Mouse (Mus musculus) liver, embryonic 14.5 days (tissue): ENCODE results near the gene Rnf144b. TPM values are rescaled to one million over a fixed set of nuclear protein-coding genes. Genes with fewer than 3 reads are reported as not detected.

Experiments
- ATAC-seq: fragments of 200-750 bp; cut with Nextera tagmentation; 2 replicates; pipeline ENCODE4 v1.8.0; 2017; ENCODE audit warnings: moderate number of reproducible peaks, mild to moderate bottlenecking, moderate library complexity; ENCODE audit not compliant: insufficient read depth
- DNase-seq, 3 experiments: peaks; one replicate each; pipeline ENCODE4 v3.0.0-alpha.2; 2012 to 2013; ENCODE audit warnings: low read depth in 3 of 3, low spot score in 3 of 3
- H3K27ac ChIP-seq: fragments of 300-500 bp; sonication (generic); 2 replicates; pipeline ENCODE4 v1.5.1; 2014; ENCODE audit warnings: moderate library complexity, mild to moderate bottlenecking, control low read depth, inconsistent platforms
- H3K27me3 ChIP-seq: fragments of 300-500 bp; sonication (generic); 2 replicates; pipeline ENCODE4 v1.6.1; 2014; ENCODE audit warnings: mild to moderate bottlenecking, low read length, moderate library complexity; ENCODE audit not compliant: control insufficient read depth, insufficient read depth
- H3K36me3 ChIP-seq: fragments of 300-500 bp; sonication (generic); replicated peaks from 2 replicates; pipeline ENCODE4 v1.6.1; 2014; ENCODE audit warnings: low read depth; ENCODE audit not compliant: control insufficient read depth, insufficient read depth
- H3K4me1 ChIP-seq, 2 experiments: fragments of 200-500 bp in 1 of 2; fragments of 300-500 bp in 1 of 2; sonication (generic) in 1 of 2; replicated peaks; 2 replicates each; pipeline ENCODE4 v1.6.1; 2012 to 2014; ENCODE audit warnings: antibody characterized with exemption in 1 of 2, inconsistent platforms in 1 of 2, low read length in 1 of 2; ENCODE audit not compliant: control insufficient read depth in 2 of 2, insufficient read depth in 2 of 2
- H3K4me2 ChIP-seq: fragments of 300-500 bp; sonication (generic); 2 replicates; pipeline ENCODE4 v1.6.1; 2014; ENCODE audit warnings: low read depth, mild to moderate bottlenecking, control low read depth, moderate library complexity
- H3K4me3 ChIP-seq, 2 experiments: fragments of 200-500 bp in 1 of 2; fragments of 300-500 bp in 1 of 2; sonication (generic) in 1 of 2; 2 replicates each; pipeline ENCODE4 v1.5.1; 2012 to 2014; ENCODE audit warnings: low read depth in 2 of 2, low read length in 2 of 2, mild to moderate bottlenecking in 2 of 2, control low read depth in 1 of 2, inconsistent platforms in 1 of 2, moderate library complexity in 1 of 2; ENCODE audit not compliant: insufficient read depth in 1 of 2
- H3K9ac ChIP-seq: fragments of 300-500 bp; sonication (generic); replicated peaks from 2 replicates; pipeline ENCODE4 v1.6.1; 2014; ENCODE audit warnings: mild to moderate bottlenecking, control low read depth, moderate library complexity
- H3K9me3 ChIP-seq: fragments of 300-500 bp; sonication (generic); 2 replicates; pipeline ENCODE4 v1.6.1; 2016; ENCODE audit warnings: low read length, mixed read lengths; ENCODE audit not compliant: control insufficient read depth
- CTCF ChIP-seq: IDR thresholded peaks from 2 replicates; pipeline ENCODE4 v1.5.1; 2016; ENCODE audit warnings: antibody characterized with exemption, low read depth, control low read depth
- EP300 ChIP-seq: IDR thresholded peaks from 2 replicates; pipeline ENCODE4 v1.6.1; 2016; ENCODE audit warnings: antibody characterized with exemption, low read depth
- WGBS: fragments of 180-500 bp; shearing (Covaris S2); extraction: QIAGEN DNeasy Blood & Tissue Kit; methylation state at CpG from one replicate; pipeline ENCODE4 v1.1.7; 2014; ENCODE audit not compliant: insufficient replicate concordance; 5-methylcytosine and 5-hydroxymethylcytosine counted together
- polyA plus RNA-seq, 2 experiments: library from polyadenylated mRNA; depleted of rRNA in 1 of 2; stranded (reverse) in 1 of 2; unstranded in 1 of 2; fragments of >200 nt; fragmentation: Nextera tagmentation in 1 of 2; extraction: Ambion mirVana in 1 of 2; gene quantifications; 2 replicates each; pipeline versions ENCODE4 v1.2.1 to v1.2.3; 2012 to 2014

Rnf144b gene
- polyA plus RNA-seq (2012; rRNA removed) (1.4 and 1.6 TPM in 2 replicates), polyA plus RNA-seq (2014; fragmentation: Nextera tagmentation; extraction: Ambion mirVana) (1.9 and 2.2 TPM in 2 replicates)

GRCm38 (mm10) chr13:47122537-47123430 is at the start of gene Rnf144b:
TSS of gene Rnf144b (plus strand) at chr13:47122656.
- H3K27me3 ChIP-seq = peaks cover 42% of the 10 kb centered on the region
- DNase-seq = no peak

DNA sequence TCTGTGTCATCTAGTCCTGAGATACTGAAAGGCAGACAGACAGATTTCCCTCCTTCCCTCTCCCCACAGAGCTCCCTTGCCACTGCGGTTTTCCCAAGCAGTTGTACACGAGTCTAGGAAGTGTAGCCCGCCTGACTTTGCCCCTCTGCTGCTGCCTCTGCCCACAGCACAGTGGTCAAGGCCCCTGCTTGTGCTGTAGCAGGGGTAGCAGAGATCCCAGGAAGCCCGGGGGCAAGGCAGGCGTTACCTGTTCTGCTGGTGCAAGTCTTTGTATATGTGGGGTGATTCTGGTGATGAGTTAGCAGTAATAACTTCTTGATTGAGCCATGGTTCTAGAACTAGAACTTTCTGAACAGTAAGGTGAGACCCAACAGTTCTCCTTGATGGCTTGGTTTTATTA is 46.3 kb upstream of the Rnf144b start:
- Histone ChIP-seq H3K4me3 (no peak overlapping the region), H3K9ac (no peak overlapping the region), H3K4me1 (peaks cover 0 to 10% of the 10 kb centered on the region in 2 experiments; a peak in 2 of 4 replicates), H3K9me3 (no peaks in the 10 kb centered on the region), H3K27ac (no peak overlapping the region), H3K27me3 (no peaks in the 10 kb centered on the region), H3K4me2 (no peak overlapping the region), H3K36me3 (no peaks in the 10 kb centered on the region; the same call in 1 of the 2 replicates)
- DNase-seq = no peak
- TF ChIP-seq EP300 = no peak
- TF ChIP-seq CTCF = no peak
- 68% methylated on average over 5 of the region's 5 CpGs for WGBS
- no peak for ATAC-seq

More at GRCm38 (mm10) chr13:47122537-47123430, at the start of gene Rnf144b:
- peak within 1 kb of the TSS; percentile 36 to 50 for H3K4me3 ChIP-seq
- TF ChIP-seq EP300 (no peak), CTCF (no peak)
- no peaks in the 10 kb centered on the region for H3K9me3 ChIP-seq
- H3K27ac ChIP-seq = no peak within 1 kb of the TSS
- H3K36me3 ChIP-seq = no peaks in the 10 kb centered on the region
- WGBS = 3% methylated on average over 55 of the region's 55 CpGs
- H3K9ac ChIP-seq = 0 out of 2 replicates have a peak within 1 kb of the TSS, but pooled peaks have one; percentile 33
- no peak for ATAC-seq
- peaks cover 0 to 5% of the 10 kb centered on the region in 2 experiments; a peak in 2 of 4 replicates for H3K4me1 ChIP-seq
- peak within 1 kb of the TSS; percentile 55 for H3K4me2 ChIP-seq

DNA sequence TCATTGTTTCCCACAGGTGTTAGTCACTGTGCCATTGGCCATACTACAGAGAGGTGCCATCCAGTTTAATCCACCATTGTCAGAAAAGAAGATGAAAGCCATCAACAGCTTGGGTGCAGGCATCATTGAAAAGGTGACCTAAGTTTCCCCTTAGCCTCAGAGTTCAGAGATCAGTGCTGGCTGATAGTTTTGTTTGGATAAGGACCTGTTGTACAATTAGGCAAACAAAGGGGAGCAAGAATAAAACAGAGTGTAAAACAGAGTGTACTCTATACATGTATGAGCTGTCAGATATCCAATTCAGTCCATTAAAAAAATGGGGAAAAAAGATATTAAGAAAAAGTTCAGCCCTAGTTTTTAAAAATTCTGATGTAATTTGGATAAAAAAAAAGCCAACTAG is 45.1 kb upstream of the Rnf144b start:
- Histone ChIP-seq H3K4me3 (no peak overlapping the region), H3K9ac (no peak overlapping the region), H3K36me3 (no peaks in the 10 kb centered on the region; the same call in 1 of the 2 replicates), H3K27me3 (no peaks in the 10 kb centered on the region), H3K27ac (no peak overlapping the region), H3K4me1 (peaks cover 0 to 10% of the 10 kb centered on the region in 2 experiments; a peak in 2 of 4 replicates), H3K4me2 (no peak overlapping the region), H3K9me3 (no peaks in the 10 kb centered on the region)
- DNase-seq (peak in 1 of 3 experiments; percentile 13), ATAC-seq (no peak)
- TF ChIP-seq EP300 (no peak), CTCF (no peak)

DNA sequence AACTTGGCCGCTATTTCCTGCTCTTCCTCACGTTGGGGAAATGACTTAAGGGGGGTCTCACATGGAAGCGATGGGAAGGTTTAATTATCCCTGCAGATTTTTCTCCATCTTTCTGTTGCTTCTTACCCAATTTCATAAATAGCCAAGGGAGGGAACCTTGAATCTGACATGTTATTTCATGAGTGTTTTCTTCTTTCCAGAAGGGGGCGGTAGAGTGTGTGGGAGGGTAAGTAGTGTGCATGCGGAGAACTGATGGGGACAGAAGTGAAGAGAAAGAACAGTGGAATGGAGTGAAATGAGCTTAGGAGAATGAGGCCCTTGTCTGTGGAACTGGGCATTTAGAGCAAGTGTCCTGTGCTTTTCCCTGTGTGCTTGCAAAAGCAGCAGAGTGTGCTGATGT is 43.7 kb upstream of the Rnf144b start:
- 60% methylated on average over 5 of the region's 5 CpGs for WGBS

GRCm38 (mm10) chr13:47080905-47081505 is 41.5 kb upstream of the Rnf144b start:
- Histone ChIP-seq H3K4me3 (no peak overlapping the region), H3K27me3 (no peaks in the 10 kb centered on the region), H3K4me2 (no peak overlapping the region), H3K36me3 (peaks cover 22% of the 10 kb centered on the region), H3K4me1 (peaks cover 0 to 10% of the 10 kb centered on the region in 2 experiments; a peak in 2 of 4 replicates), H3K9me3 (no peaks in the 10 kb centered on the region), H3K9ac (no peak overlapping the region), H3K27ac (no peak overlapping the region)
- 0 out of 2 replicates have a peak, but pooled peaks have one; percentile 25 for ATAC-seq
- no peak for DNase-seq
- TF ChIP-seq CTCF (peak; percentile 80), EP300 (no peak)
- 83% methylated on average over 4 of the region's 4 CpGs for WGBS

More for the DNA sequence above, 43.7 kb upstream of the Rnf144b start:
- Histone ChIP-seq H3K9ac (no peak overlapping the region), H3K27me3 (no peaks in the 10 kb centered on the region), H3K4me3 (no peak overlapping the region), H3K4me2 (no peak overlapping the region), H3K27ac (no peak overlapping the region), H3K4me1 (peaks cover 0 to 10% of the 10 kb centered on the region in 2 experiments; a peak in 2 of 4 replicates), H3K36me3 (peaks cover 6% of the 10 kb centered on the region), H3K9me3 (no peaks in the 10 kb centered on the region)
- ATAC-seq (no peak), DNase-seq (no peak)
- no peak for TF ChIP-seq EP300
- TF ChIP-seq CTCF = peak; percentile 59
